Mouse (Mus musculus) 3T3-L1 (cell line): ENCODE data around the gene Atrip.
A peak's percentile ranks its signal among the peaks of the same experiment; 100 is the strongest.

Experiments used
- DNase-seq: peaks from one replicate; pipeline ENCODE4 v3.0.0-alpha.2; 2015; ENCODE audit warnings: low read depth, low spot score

The Atrip gene

GRCm38 (mm10) chr9:109098366-109098765 is 24.4 kb upstream of the Atrip start:
- DNase-seq = no peak

GRCm38 (mm10) chr9:109097831-109098230 is 23.9 kb upstream of the Atrip start:
- DNase-seq = no peak

DNA sequence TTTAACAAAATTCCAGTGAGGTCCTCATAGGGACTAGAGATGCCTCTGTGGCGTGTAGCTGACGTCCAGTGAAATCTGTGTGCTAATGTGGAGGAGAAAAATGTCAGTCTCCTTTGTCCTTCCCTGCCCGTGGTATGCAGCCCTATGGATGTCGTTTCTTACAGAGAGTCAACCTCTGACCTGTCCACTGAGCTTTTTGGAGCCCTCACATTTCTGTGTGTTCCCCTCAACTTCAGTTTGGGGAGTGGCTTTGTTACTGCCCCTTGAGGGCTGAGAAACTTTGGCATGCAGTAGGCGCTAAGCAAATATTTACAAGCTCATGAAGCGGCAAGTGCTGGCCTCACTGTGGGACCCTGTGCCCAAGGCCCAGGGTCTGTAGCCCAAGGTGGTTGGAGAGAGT is 23.4 kb upstream of the Atrip start:
- no peak for DNase-seq

DNA sequence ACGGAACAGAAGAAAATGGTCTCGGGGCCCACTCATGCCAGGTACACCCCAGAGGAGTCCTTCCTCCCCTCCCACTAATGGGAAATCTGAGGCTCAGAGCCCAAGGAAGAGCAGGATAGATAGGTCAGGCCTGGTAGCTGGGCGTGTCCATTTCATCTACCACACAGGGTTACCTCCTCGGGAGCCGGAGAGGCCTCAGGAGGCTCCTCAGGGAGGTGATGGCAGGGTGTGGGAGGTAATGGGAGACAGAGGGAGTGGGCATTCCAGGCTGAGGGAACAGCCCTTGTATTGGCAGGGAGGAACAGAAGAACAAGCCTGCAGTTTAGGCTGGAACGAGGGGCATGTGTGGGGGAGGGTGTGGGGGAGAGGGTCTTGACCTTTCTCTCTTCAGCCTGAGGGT is 22.9 kb upstream of the Atrip start:
- DNase-seq = no peak

- no peak for DNase-seq
Observed at GRCm38 (mm10) chr9:109096251-109096661, 22.3 kb upstream of the Atrip start.

DNA sequence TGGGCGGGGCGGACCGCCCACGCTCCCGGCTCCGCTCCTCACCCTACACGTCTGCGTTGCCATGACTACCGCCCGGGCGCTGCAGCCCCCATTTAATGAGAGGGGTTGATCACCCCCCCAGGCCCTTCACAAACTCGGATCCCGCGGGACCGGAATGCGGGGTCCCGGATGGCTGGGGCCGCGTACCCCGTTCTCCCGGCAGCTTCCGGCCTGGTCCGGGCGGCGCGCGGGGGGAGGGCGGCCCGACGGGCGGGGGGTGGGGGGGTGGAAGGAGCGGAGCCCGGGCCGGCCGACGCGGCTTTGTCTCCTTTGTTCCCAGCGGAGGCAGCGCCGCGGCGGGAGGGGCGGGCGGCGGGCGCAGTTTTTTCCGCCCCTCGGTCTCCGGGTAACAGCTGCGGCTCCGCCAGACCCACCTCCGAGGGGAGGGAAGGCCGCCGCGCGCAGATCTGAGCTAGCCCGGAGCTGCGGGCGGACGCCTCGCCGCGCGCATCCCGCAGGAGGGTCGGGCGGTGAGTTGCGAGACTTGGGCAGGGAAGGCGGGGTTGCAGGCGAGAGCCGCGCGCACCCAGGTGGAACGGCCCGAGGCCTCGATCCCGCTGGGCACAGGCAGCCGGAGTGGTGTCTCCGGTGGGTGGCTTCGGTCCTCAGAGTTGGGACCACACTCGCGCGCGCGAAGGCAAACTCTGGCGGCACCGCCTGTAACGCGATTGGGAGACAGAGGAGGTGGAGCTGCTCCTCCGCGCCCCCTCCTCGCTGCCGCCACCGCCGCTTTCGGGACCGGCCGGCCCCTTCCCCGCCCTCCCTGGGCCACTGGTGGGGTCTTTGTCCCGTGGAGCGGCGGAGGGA is 21.4 kb upstream of the Atrip start, which contains the start of gene Plxnb1:
TSS of gene Plxnb1 (plus strand) at position 253 of the 846 bp plus-strand sequence.
- DNase-seq = no peak

DNA sequence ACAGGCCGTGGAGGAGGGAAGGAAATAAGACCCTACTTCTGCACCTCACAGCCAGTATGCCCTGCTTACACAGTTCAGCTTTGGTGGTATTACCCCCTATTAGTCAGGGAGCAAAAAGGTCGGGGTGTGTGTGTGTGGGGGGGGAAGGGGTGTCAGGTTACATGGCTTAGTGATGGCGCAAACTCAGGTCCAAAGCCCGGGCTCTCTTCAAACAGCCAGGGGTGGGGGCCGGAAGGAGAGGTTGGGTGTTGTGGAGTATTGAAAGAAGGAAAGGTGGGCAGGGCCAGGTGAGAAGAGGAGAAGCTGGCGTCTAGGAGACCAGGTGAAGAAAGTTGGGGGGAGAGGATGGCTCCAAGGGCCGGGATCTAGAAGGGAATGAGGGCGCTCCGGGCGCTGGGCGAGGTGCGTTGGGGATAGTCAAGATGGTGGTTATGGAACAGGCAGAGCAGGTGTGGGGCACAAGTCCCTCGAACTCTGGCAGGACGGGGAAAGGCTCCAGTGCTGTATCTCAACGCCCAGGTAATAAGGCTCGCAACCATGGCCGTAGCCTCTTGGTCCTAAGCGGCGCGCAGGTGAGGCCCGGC is 20.7 kb upstream of the Atrip start:
- DNase-seq = no peak

GRCm38 (mm10) chr9:109093786-109094552 is 20.0 kb upstream of the Atrip start:
- no peak for DNase-seq

DNA sequence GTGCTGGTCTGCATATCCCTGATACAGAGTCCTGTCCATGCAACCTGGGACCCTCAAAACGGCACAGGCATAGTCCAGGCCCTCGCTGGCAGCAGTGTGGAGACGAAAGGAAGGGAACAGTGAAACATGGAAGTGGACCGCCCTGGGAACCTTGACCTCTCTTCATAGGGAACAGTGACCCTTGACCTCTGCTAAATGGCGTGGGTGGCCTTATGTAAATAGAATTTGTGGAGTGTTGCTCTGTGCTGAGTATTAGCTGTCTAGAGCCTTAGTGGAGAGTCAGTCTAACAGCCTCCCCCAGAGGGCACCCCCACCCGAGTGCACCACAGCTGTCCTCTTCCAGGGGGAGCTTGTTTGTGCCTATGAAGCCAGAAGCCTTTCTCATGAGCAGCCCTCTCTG is 18.9 kb upstream of the Atrip start:
- DNase-seq = no peak

GRCm38 (mm10) chr9:109091802-109092201 is 17.9 kb upstream of the Atrip start:
- DNase-seq = no peak

DNA sequence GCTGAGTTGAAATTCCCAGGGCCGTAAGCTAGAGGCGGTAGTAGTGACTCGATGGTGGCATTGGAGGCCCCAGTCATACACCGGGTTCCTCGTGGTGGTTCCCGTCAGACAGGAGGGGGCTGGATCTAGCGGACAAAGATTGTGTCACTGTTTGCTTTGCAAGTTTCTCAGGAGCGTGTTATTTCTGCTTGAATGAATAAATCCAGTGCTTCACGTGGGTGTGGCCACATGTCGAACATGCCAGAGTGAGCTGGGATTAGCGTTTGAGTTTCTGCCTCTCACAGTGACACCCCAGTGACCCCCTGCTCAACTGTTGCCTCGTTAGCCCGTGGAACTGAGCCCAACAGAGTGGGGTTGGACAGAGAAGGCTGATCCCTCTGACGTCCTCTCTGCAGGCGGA is 16.5 kb upstream of the Atrip start:
- no peak for DNase-seq

DNA sequence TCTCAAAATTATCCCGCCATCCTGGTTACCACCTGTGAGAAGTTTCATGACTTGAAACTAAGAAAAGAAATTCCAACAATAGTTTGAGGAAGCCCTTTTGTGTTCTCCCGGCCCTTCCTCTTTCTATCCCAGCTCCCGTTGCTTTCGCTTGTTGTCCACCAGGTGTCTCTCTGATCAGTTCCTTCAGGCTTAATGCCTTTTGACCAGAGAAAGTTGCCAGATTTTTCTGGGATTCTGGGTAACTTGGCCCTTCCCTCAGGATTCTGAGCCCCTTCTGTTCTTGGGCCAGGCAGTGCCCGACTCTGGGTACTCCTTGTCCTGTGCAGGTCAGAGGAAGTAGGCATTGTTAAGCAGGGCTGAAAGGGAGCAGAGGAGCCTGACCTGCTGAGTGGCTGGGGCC is 14.1 kb upstream of the Atrip start:
- peak; percentile 55 for DNase-seq

DNA sequence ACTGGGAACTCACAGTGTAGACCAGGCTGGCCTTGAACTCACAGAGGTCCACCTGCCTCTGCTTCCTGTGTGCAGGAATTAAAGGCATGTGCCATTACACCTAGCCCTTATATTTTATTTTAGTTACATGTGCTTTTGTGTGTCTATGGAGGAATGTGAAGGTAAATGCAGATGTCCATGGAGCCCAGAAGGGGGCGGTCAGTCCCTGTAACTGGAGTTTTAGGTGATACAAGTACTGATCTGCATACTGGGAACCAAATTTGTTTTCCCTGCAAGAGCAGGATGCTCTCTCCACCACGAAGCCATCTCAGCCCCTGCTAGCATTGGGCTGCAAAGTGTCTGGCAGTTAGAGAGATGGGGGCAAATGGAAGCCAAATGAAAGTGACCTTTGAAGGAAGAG is 11.0 kb upstream of the Atrip start:
- DNase-seq = peak; percentile 74

GRCm38 (mm10) chr9:109082124-109082800 is 8.3 kb upstream of the Atrip start, which contains the start of the genes Ccdc51 and Tma7:
Gene Ccdc51 (plus strand): TSS chr9:109082493.
Gene Tma7 (minus strand): TSS chr9:109082587.
- peak; percentile 85 for DNase-seq

DNA sequence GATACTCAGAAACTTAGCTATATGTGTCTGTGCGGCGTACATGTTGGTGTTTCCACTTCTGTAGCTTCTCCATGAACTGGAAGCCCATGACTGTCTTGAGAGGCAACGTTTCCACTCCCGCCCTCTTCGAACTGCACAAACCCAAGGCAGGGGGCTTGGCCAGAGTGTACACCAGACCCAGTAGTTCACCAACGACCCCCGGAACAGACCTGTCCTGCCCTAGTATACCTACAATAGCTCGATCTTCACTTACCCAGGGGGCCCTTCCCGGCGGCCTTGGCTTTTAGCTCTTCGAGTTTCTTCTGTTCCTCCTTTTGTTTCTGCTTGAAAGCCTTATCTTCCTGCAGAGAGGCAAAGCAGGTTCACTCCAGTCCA is 7.8 kb upstream of the Atrip start:
- DNase-seq = no peak

GRCm38 (mm10) chr9:109080516-109080915 is 6.6 kb upstream of the Atrip start:
- DNase-seq = no peak

DNA sequence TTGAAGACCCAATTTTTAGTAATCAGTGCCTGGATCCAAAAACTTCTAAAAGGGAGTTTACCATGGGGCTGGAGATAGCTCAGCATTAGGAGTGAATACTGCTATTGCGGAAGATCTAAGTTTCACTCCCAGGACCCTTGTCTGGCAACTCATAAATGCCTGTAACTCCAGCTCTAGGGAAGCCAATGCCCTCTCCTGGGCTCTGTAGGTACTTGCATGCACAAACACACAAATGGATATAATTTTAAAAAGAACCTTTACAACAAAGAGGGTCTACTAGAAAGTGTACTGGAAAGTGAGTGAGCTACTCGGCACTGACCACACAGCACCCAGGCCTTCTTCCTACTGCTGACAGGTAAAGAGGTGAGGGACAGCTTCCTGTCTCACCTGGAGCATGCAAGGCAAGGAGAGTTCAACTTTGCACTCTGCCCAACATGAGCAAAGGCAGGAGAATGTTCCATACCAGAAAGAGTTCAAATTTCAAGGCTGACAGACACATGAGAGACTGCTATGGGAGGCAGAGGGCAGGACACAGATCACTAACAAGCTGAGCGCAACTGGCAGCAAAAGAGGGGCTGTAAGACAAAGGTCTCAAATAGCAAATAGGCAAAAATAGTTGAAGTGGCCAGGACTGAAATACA is 5.7 kb downstream of the Atrip start:
- DNase-seq = no peak

DNA sequence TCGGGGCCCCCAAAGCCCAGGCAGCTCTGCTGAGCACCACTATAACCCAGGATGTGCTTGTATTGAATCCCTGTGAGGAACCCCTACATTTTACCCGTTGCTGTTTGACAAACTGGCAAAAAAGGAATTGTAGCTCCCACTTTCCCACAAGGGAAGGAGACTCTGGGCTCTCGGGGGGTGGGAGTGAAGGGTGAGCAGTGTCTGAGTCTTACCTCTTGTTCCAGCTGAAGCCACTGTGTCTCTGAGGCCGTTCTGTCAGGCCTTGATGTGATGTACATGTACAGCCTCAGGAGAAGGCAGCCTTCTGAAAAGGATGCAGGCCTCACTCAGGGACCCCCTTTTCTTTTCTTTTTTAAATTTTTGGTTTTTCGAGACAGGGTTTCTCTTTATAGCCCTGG is 13.0 kb downstream of the Atrip start:
- no peak for DNase-seq

DNA sequence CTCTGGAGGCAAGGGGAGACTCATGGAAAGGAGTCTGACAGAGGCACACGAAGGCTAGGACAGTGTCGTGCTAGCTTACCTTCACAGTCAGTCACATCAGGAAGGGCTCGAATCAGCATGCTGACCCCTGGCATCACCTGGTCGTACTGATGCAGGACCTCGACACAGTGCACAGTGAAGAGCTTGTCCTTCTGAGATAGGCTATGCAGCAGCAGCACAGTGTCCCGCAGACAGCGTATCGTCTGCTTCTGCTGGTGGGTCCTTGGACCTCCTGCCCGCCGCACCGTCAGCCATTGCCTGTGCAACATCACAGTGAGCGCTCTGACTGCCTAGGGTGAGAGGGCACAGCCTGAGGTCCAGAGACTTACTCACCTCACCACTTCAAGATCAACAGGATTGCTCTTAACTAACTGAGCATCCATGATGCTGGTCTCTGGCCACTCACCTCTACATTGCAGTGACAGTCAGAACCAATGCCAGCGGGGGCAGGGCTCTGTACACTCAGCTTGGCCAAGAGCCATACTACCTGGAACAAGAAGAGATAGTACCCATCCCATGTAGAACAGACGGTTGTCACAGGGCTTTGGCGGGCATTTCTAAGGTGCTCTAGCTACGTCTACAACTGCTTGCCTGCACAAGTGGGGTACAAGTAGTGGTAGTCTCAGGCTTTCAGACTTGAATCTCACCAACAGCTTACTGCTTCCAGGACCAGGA is 13.6 kb downstream of the Atrip start:
- DNase-seq = no peak

- peak; percentile 93 for DNase-seq
Observed at GRCm38 (mm10) chr9:109059136-109059903, 14.6 kb downstream of the Atrip start, which contains the start of gene Trex1. Gene Trex1 (minus strand): TSS chr9:109059734.
